Comparison of ENCODE assay signal across 25 mouse cellular contexts in the genomic region with DNA sequence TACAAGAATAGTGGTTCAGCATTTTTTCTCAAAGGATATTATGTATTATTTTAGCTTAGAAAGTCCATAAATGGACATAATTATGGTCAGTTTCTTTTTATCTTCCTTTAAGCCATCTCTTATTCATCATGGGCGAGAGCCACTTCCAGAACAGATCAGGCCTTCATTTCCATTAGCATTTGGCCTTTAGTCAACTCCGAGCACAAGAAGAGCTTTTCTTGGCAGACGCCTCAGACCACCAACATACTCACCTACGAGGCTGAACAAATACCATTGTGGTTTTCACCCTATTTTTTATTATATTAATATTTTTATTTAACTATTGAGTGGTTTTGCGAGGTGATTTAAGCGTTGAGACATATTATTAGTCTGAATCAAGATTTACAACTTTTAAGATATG.
"Had no signal": no experiment of that assay in that cellular context is flagged by ENCODE, and none has a peak within 500 bp of the region (broad histone marks: within the 10 kb centered on the region; RNA-seq: fewer than 3 reads in every experiment).

No protein-coding gene starts in this region.

- H3K4me1 ChIP-seq: kidney, embryonic 15.5 days; limb, embryonic 12.5 days; limb, embryonic 15.5 days; liver, embryonic 12.5 days had no signal

- H3K27me3 ChIP-seq: heart, embryonic 13.5 days; heart, embryonic 15.5 days; kidney, embryonic 15.5 days; limb, embryonic 12.5 days; limb, embryonic 15.5 days; liver, embryonic 12.5 days had no signal

- H3K36me3 ChIP-seq: heart, embryonic 13.5 days; heart, embryonic 15.5 days; kidney, embryonic 15.5 days; limb, embryonic 12.5 days; limb, embryonic 15.5 days; liver, embryonic 12.5 days had no signal

- H3K9me3 ChIP-seq: heart, embryonic 13.5 days; heart, embryonic 15.5 days; kidney, embryonic 15.5 days; limb, embryonic 12.5 days; limb, embryonic 15.5 days; liver, embryonic 12.5 days had no signal

- H3K4me2 ChIP-seq: heart, embryonic 11.5 days; heart, embryonic 13.5 days; heart, embryonic 15.5 days; hindbrain, embryonic 14.5 days; kidney, embryonic 15.5 days; limb, embryonic 12.5 days; limb, embryonic 15.5 days; liver, embryonic 12.5 days had no signal

- ATAC-seq: hindbrain, embryonic 16.5 days; intestine, embryonic 16.5 days; liver, embryonic 12.5 days had no signal

- H3K4me3 ChIP-seq: heart, adult 2 months; heart, embryonic 13.5 days; heart, embryonic 15.5 days; kidney, embryonic 15.5 days; limb, embryonic 12.5 days; limb, embryonic 15.5 days; liver, embryonic 12.5 days had no signal

- H3K27ac ChIP-seq: heart, adult 2 months; heart, embryonic 13.5 days; heart, embryonic 15.5 days; hindbrain, embryonic 14.5 days; kidney, embryonic 15.5 days; kidney, postnatal 0 days; limb, embryonic 12.5 days; limb, embryonic 15.5 days; liver, embryonic 12.5 days; liver, embryonic 14.5 days had no signal

- DNase-seq: gastrocnemius, postnatal 14 days; gastrocnemius, postnatal 36 days; heart, adult 11 months; heart, adult 2 months; heart, postnatal 14 days; heart, postnatal 36 days; kidney, adult 11 months; kidney, adult 2 months; kidney, adult 9 months; kidney, postnatal 14 days; kidney, postnatal 36 days; layer of hippocampus, adult 9-11 months; layer of hippocampus, postnatal 36 days had no signal

- H3K9ac ChIP-seq: heart, embryonic 13.5 days; heart, embryonic 15.5 days; hindbrain, embryonic 14.5 days; kidney, embryonic 15.5 days; limb, embryonic 12.5 days; limb, embryonic 15.5 days; liver, embryonic 12.5 days; liver, embryonic 14.5 days had no signal
